Mouse (Mus musculus) monocyte, adult 2 months (primary cell): Measurements from ENCODE around the gene F7.
A peak's percentile ranks its signal among the peaks of the same experiment; 100 is the strongest.

Experiments used
- DNase-seq, 2 experiments: peaks; one replicate each; pipeline ENCODE4 v3.0.0; 2022; ENCODE audit warnings: low spot score in 2 of 2, low read depth in 1 of 2

F7 gene

DNA sequence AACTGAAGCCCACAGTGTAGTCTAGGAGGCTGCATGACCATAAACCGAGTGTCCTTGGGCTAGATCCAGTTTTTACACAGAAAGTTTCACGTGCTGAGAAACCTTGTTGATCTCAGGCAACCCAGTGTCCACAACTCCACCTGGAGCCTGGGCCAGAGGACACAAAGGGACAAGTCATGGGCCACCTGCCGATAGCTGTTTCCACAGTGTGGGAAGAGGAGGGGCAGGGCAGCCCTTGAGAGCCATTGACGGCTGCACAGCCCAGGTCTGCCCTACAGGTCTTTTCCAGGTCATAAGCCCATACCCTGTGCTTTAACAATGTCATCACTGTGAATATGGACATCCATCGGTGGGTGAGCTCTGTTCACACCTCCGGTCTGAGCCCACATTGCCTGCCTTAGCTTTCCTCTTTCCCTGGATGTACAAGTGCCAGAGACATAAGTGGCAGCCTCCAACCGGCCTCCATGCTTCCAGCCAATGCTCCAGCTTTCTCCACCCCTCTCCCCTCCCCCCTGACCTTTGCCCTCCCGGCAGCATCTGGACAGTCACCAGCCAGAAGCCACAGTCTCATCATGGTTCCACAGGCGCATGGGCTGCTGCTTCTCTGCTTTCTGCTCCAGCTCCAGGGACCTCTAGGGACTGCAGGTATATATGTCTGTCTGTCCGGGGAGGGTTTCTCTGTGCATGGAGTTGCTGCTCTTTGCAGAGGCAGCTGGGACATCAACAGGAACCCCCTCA, at the start of gene F7:
F7 (plus strand) TSS at position 548 of the 738 bp plus-strand sequence.
- DNase-seq, result no peak

GRCm38 (mm10) chr8:12976290-12976689, 49.5 kb upstream of the F7 start:
- DNase-seq, result no peak

DNA sequence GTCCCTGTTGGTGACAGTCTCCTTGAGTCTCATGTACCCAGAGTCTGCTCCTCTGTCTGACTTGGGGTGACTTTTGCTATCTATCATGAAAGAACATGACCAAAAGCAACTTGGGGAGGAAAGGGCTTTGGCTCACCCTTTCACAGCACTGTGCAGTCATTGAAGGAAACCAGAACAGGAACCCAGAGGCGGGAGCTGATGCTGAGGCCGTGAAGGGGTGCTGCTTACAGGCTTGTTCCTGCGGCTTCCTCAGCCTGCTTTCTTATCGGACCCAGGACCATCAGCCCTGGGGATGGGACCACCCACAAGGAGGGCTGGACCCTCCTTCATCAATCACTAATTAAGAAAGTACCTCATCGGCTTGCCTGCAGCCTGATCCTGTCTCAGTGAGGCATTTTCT, 49.1 kb upstream of the F7 start:
- DNase-seq, result no peak

DNA sequence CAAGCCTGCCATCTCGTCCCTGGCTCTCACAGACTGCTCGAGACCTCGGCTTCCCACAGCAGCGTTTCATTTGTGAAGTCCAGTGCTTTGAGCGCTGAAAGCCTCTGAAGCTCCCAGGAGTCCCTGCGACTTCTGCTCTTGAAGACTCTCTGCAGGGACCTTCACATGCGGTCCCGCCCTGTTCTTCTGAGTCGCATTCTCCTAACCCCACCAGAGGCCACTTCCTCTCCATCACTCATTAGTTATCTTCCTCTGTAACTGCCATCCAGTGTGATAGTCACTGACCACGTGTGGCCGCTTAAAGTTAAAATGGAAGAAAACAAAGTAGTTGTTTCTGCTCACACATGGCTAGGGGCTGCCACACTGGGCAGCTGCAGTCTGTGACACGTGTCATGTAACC, 48.5 kb upstream of the F7 start:
- peak; percentile 28 to 39 for DNase-seq

- no peak for DNase-seq
Measured at GRCm38 (mm10) chr8:12978308-12978707, 47.5 kb upstream of the F7 start.

DNA sequence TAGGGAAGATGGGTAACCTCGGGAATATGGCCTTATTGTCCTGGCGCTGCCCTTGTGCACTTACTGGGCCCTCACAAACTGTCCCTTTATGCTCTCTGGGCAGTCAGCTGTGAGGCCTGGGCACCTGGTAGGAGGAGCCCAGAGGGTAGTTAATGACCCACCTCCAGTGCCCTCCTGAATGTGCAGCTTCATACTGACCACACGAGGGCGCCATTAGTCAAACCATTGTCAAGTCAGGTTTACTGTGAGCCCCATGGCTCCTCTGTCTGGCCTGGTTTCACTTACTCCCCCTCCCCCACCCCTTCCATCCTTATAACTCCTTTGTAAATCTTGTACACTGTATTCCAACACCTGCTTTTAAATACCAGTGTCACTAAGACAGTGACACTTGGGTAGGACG, 47.1 kb upstream of the F7 start:
- DNase-seq, result peak in 1 of 2 experiments; percentile 40

DNA sequence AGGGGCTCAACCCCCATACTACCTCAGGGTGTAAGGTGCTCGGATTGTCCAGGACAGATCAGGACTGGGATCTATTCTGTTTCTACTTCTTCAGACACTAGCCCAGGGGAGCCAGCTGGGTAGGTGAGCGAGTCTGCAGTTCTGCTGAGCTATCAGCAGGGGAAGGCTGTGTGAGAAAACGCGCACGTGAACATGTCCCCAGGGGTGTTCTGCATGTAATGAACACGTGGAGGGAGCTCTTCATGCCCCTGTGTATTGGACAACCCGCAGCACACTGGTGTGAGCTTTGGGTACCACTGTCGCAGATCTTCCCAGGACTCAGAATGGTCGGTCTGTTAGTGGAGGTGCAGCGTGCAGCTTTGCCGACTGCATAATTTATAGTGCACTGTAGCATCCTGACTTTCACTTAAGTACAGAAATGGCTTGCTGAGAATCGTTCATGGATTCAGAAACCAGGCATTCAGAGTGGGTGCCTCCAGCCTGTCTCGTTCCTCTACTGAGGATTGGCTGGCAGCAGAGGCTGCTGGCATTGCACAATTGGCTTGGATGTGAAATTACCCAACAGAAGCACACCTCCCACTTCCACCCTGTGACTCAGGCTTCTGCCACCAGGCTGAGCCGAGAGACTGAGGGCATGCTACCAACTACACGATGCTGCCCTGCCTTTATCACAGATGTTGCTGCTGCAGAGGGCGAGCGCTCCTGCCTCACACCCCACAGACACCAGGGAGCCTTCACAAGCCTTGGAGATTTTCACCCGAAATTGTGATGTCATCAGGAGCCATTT, 42.0 kb upstream of the F7 start:
- DNase-seq, result peak; percentile 68 to 77

DNA sequence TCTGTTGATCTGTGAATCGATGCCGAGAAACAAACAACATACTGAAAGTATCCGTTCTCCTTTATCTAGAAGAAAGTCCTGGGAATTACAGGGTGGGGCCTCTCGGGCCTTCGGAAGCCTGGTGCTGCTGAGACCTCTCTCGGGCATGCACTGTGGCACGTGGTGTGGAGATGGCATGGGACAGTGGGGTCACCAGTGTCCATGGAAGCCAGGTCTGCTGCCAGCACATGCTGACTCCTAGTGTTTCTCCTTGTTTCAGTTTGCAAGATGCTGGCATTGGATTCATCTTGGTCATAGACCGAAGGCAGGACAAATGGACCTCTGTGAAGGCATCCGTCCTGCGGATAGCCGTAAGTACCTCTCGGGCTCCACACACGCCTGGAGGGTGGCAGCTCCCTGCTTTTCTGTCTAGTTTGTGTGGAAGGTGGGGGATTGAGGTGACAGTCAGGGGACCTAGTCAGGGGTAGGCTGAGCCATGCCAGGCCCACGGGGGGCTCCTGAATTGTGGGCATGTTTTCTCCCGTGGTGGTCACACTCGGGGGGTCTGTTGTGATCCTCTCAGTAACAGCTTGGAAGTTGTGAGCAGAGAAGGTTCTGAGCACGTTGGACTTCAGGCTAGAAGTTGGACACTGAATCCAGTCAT, 41.1 kb upstream of the F7 start:
- no peak for DNase-seq

GRCm38 (mm10) chr8:12985259-12985658, 40.6 kb upstream of the F7 start:
- no peak for DNase-seq

DNA sequence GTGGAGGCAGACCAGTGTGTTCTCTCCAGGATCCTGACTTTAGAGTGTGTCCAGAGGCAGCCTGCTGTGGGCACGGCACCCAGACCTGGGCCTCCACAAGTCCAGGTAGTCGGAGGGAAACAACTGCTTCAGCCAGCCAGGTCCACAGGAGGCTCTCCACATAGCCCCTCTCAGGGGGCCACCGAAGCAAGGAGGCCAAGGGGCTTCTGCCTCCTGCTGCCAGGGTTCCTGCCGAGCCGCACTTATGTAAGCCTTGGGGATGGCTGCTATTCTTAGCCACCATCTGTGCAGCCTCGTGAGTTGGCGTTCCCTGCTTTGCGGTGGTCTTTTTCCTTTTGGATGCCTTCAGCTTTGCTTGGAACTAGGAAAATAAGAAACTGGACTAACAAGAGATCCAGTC, 38.3 kb upstream of the F7 start:
- DNase-seq, result no peak

- DNase-seq, result no peak
Measured at GRCm38 (mm10) chr8:12988722-12989430, 37.0 kb upstream of the F7 start.

DNA sequence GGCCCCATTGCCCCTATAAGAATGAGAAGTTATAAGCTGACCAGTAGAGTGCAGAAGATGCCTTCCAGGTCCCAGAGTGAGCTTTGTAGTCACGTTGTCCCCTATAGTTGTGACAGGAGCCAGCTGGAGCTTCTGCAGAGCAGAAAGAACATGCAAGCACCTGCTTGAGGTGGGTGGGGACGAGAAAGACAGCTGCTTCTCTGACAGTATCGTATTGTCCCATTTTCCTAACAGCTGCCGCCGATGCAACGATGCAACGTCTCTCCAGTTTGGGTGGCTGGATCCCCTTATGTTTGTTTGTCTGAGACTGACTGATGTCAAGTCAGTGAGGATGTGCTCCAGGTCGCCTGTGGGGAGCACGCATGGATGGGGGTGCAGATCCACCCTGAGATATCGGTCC, 34.4 kb upstream of the F7 start:
- DNase-seq, result no peak

DNA sequence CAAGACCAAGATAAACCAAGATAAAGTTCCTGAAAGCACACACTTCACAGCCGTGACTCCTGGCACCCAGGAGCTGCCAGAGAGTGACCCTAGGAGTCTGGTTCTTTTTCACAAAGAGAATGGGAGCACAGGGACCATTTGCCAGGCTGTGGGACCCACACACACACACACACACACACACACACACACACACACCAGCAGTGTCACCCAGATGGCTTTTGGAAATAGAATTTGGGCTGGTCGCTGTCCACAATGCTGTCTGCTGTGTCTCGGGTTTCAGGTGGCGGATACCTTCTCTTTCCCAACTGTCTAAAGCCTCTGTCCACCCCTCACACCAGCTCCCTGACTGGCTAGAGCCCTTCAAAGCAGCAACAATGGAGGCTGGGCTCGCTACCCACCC, 31.4 kb upstream of the F7 start:
- no peak for DNase-seq

GRCm38 (mm10) chr8:12995481-12995880, 30.4 kb upstream of the F7 start:
- no peak for DNase-seq

DNA sequence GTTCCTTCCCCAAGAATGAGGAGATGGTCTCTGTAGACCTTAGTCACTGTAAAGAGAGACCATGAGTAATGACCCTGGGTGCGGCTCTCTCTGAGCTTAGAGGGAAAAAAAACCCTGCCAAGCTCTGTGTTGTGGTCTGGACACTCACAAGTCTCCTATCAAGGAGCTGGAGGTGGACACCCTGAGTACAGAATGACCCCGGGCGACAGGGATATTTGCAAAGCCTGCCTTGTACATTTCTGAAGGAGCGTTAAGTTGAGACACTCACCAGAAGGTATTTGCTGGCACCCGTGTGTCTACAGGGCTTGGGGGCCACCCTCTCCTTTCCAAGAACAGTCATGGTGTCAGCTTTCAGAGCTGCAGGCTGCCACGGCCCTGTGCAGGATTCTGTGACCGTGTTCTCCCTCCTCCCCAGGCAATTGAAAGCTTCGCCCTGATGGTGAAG, 29.0 kb upstream of the F7 start:
- DNase-seq, result no peak

DNA sequence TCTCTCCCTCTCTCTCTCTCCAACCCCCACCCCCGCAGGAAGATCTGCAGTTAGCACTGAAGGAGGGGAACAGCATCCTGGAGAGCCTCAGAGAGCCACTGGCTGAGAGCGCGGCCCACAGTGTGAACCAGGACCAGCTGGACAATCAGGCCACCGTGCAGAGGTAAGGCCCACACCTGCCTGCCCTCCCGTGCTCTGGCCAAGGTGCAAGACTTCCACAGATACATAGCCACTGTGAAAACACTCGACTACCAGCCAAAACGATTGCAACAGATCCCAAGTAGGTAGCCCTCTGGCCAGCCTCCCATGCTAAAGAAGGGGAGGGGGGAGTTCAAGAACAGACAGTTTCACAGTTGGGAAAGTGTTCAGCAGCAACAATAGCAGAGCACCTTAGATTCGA, 27.5 kb upstream of the F7 start:
- no peak for DNase-seq

- DNase-seq, result no peak
Measured at GRCm38 (mm10) chr8:12999793-13000192, 26.0 kb upstream of the F7 start.

GRCm38 (mm10) chr8:13007458-13007857, 18.4 kb upstream of the F7 start:
- no peak for DNase-seq

DNA sequence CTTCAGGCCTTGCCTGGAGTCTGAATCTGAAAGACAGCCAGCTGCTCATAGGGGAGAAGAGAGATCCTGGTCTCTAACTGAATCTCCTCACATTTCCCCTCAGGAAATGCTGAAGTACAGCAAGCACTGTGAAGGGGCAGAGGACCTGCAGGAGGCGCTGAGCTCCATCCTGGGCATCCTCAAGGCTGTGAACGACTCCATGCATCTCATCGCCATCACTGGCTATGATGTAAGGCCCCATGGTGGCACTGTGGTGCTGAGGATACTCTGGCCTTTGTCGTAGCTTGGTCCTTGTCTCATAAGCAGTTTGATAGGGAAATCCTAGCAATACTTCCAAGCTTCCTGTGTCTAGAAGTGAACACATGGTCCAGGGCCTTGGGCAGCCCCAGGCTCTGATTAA, 15.5 kb upstream of the F7 start:
- peak in 1 of 2 experiments; percentile 51 for DNase-seq

DNA sequence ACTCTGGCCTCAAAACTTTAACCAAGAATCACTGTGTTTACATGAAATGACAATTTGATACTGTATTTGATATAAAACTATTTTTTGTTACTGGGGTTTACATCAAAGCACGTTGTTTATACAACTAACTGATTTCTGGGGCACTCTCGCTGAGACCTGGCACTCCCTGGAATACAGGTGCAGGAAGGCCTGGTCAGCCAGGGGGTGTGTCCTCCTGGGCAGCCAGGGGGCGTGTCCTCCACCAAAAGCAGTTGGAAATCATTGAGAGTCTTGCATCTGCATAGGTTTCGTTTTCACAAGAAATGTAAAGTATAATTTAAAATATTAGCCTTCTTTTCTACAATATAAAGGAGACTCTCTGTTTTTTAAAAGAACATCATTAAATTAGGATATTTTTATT, 6.3 kb upstream of the F7 start:
- DNase-seq, result no peak

DNA sequence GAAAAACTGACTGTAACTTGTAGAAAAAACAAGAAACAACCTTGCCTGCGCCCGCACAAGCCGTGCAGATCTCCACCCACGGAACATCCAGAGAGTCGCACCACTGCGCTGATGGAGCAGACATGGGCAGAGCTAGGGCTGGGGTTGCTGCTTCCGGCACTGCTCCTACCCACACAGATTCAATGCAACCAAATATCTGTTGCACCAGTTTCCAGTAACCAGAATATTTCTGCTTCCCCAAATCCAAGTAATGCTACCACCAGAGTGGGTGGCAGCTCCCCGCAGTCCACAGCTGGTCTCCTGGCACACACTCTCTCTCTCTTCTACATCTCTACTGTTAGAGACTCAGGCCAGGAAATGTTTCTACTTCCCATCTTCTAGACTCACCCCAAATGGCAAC, 4.0 kb upstream of the F7 start:
- peak in 1 of 2 experiments; percentile 42 for DNase-seq
